Mouse (Mus musculus) lung, postnatal 4 days (tissue): Measurements from ENCODE around the gene Vgf.
A peak's percentile ranks its signal among the peaks of the same experiment; 100 is the strongest.

Source experiments
- DNase-seq, 2 experiments: peaks; one replicate each; pipeline ENCODE4 v3.0.0; 2021

The Vgf gene

DNA sequence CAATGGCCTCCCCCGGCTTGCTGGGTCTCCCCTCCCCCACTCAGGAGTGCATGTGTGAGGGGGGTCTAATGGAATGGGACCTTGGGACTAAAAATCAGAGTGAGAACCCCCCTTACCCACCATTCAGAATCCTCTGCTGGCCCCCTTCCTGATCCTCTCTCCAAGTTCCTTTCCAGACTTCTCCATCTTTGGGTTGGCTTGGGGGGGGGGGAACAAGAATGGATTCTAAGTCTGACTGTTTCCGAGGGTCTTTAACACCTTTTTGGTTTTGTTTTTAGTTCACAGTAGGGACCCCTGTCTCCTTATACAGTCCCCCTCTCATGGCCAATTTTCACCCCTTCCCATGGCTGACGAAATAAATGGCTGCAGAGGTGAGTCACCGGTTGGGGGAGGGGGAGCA is at the start of gene Vgf:
Gene Vgf (plus strand): TSS at position 301 of the 400 bp plus-strand sequence.
- no peak for DNase-seq

DNA sequence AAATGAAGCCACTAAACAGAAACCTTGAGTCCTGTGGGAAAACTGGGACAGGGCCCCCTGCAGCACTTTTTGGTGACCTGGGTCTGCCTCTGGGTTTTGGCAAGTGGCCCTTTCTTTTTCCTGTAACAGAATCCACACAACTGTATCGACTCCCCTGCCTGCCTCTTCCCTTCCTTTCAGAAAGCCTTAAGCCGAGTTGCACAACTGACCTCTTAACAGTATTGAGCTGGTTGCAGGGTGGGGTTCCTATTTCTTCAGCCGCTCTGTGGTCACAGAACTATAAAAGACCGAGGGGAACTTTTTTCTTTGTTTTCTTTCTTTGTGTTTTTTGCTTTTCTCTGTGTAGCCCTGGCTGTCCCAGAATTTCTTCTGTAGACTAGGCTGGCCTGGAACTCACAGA is 48.4 kb upstream of the Vgf start:
- DNase-seq, result peak in 1 of 2 experiments; percentile 27

DNA sequence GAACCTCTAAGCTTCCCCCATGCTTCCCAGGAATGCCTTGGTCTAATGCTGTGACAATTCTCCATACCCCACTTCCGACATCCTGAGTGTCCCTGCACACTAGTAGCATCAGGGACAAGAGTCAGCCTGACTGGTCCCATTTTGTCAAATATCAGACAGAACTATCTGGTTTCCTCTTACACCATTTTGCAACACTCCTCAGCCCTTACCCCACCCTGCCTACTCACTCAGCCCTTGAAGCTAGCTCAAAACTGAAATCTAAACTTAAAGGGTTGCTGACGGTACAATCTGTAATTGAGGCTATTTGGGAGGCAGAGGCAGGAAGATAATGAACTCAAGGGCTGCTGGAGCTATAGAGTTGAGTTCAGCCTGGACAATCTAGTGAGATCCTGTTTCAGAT is 46.4 kb upstream of the Vgf start:
- DNase-seq, result no peak

DNA sequence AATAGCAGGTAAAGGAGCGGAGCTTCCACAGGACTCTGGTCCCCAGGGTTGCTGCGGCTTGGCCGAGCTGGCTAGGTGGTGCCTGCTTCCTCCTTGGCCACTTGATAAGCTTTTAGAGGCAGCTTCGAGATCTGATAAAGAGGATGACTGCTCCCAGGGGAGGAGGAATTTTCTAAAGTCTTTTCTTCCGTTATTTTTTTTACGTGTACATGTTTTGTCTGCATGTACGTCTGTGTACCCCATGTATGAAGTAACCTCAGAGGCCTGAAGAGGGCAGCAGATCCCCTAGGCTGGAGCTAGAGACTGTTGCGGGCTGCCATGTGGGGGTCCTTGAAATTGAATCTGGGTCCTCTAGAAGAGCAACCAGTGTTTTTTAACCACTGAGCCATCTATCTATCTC is 45.2 kb upstream of the Vgf start:
- DNase-seq, result no peak

DNA sequence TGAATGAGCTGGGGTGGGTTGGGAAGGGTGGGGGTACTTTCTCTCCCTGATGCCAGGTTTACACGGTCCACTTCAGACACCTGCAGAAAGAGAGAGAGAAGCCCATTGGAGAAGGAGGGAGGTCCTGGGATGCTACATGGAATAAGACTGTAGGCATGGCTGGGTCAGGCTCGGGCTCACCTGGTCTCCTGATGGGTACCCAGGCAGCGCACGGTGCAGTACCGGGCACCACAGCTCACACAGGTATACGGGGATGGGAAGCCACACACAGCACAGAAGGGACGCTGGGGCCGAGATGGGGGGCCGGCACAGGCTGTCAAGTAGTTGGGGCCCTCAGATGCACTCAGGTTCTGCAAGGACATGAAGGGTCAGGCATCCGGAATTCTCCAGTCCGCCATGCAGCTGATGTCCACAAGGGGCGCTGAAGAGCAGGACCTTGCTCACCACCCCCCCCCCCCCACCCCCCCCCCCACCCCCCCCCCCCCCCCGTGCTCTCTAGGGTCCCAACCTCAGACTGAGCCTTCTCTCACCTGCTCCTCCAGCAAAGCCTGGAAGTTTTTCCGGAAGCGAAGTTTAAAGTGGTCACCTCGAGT is 43.8 kb upstream of the Vgf start:
- peak in 1 of 2 experiments; percentile 60 for DNase-seq

DNA sequence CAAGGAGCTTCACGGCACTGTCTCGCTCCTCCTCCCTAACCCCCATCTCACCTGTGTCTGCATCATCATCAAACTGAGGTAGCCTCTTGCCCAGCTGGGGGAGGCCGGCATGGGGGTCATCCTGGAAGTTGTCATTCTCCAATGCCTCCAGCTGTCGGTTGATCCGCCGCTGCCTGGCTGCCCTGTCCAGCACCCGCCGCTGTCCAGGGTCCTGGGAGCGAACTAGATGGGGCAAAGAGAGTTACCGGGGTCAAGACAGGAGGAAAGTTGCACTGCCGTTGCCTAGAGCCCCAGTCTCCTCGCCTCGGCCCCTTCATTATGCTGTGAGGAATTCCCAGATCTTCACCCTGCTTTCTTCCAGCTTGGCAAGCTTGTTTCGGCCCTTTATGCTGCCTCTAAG is 41.4 kb upstream of the Vgf start:
- no peak for DNase-seq

DNA sequence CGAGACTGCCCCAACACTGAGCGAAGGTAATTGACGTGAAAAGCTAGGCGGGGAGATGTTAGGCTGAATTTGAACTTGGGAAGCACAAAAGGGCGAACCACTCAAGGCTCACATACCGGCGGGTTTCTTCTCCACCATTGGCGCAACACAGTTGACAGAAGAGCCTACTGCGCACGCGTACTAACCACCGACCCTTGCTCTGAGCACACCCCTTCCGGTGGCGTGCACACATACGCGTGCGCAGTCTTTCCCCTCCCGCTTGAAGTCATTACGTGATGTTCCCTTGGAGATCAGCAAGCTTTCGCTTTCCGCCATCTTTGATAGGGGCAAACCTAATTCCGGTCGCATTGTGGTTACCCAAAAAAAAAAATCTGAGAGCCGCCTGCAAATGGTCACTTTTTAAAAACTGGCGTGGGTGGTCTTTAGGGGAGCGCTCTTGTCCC is 39.5 kb upstream of the Vgf start, which contains the start of gene Plod3:
Gene Plod3 (plus strand): TSS at position 325 of the 443 bp plus-strand sequence.
- peak; percentile 96 to 98 for DNase-seq

DNA sequence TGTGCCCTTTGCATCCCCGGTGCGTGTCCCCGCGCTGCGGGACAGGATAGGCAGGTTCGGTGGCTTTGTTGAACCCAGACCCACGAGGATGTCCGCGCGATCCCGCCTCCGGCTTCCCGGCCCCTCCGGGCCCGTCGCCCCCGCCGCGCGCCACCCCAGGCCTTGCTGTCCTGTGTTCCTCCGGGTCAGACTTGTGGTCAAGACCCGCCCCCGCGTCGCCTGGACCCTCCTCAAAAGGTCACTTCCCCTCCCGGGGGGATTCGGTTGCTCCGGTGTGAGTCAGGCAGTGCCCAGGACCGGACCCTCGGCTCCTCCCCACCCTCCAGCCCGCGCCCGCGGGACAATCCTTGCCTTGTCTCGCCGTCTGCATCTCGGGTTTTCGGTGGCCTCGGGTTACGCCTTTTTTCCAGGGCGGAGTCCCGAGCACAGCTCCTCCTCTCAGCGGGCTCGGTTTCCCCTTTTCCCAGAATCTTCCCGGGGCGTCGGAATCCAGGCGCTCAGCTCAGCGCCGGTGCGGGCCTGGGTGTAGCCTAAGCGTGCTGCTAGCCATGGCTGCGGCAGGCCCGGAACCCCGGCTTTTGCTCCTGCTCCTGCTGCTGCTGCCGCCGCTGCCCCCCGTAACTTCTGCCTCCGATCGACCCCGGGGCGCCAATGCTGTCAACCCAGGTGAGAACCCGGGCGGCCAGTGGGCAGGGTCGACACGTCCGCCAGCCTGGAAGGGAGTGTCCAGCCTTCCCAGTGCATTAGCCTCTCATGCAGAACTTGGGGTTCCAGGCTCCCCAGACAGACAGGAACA is 38.9 kb upstream of the Vgf start:
- DNase-seq, result peak; percentile 83 to 89

DNA sequence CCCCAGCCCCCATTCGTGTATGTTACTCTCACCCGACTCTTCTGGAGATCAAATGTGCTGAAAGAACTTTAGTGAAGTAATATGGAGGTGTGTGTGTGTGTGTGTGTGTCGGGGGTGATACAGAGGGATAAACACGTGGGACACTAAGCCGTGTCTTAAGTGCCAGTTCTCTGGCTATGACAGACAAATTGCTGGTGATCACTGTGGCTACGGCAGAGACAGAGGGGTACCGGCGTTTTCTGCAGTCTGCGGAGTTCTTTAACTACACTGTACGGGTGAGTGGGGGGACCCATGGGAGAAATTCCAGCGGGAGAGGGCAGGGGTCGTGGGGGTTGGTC is 38.3 kb upstream of the Vgf start, which contains the start of gene Znhit1:
Gene Znhit1 (minus strand): TSS at position 88 of the 338 bp plus-strand sequence.
- no peak for DNase-seq

DNA sequence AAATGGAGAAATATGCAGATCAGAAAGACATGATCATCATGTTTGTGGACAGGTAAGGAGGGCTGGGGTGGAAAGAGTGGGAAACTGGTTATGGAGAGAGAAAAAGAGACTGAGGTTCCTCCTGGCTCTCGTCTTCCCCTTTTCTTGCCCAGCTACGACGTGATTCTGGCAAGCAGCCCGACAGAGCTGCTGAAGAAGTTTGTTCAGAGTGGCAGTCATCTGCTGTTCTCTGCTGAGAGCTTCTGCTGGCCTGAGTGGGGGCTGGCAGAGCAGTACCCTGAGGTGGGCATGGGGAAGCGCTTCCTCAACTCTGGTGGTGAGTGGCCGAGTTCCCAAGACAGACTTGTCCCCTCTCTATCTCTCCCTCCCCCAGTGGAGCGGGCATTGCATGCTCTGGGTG is 37.8 kb upstream of the Vgf start:
- DNase-seq, result peak; percentile 48 to 56

DNA sequence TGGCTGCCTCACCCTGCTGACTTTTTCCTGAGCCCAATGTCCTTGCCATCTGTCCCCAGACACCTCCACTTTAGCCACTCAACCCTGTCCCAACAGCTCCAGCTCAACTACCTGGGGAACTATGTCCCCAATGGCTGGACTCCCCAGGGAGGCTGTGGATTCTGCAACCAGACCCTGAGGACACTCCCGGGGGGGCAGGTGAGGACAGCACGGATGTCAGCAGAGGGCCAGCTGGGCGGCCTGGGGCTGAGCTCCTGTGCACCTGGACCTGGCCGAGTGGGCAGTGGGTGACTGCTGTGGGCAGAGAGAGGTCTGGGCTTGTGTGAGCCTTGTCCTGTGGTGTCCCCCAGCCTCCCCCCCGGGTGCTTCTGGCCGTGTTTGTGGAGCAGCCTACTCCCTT is 36.4 kb upstream of the Vgf start:
- no peak for DNase-seq

DNA sequence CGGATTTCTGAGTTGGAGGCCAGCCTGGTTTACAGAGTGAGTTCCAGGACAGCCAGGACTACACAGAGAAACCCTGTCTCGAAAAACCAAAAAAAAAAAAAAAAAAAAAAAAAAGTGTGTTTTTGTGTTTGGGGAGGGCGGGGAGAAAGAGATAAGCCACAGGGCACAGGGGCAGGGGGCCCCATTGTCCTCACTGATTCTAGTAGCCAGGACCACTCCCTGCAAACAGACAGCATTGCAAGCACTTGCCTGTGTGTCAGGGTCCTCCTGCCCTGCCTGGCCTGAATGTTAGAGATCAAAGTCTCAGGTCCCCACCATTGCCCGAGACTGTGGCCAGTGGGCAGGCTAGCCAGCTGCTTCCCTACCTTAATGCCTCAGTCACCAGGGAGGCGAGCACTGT is 26.7 kb upstream of the Vgf start:
- no peak for DNase-seq

DNA sequence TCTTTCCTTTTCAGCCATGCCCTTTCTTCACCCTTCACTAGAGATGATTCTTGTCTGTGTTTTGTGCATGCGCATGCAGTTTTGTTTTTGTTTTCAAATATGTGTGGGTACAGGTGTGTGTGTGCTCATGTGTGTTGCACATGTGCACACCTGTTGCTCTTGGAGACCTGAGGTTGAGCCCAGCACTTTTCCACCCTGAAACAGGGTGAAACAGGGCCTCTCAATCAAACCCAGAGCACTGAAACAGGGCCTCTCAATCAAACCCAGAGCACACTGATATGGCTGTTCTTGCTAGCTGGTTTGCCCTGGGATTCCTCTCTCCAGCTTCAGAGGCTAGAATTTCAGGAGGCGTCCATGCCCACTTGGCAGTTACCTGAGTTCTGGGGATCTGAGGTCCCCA is 25.6 kb upstream of the Vgf start:
- DNase-seq, result no peak

DNA sequence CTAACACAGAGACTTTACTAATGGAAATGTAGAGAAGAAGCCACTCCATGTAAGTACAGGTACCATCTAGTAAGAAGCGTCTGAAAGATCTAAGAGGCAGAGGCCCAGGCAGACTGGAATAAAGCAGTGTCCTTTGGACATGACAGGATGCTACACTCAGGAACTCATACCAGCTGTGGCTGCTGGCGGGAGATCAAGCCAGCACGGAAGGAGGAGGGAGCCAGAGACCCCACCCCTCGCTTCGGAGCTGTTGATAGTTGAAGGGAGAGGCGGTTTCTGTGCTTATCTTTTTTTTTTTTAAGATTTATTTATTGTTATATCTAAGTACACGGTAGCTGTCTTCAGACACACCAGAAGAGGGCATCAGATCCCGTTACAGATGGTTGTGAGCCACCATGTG is 18.9 kb upstream of the Vgf start:
- DNase-seq, result peak in 1 of 2 experiments; percentile 56

DNA sequence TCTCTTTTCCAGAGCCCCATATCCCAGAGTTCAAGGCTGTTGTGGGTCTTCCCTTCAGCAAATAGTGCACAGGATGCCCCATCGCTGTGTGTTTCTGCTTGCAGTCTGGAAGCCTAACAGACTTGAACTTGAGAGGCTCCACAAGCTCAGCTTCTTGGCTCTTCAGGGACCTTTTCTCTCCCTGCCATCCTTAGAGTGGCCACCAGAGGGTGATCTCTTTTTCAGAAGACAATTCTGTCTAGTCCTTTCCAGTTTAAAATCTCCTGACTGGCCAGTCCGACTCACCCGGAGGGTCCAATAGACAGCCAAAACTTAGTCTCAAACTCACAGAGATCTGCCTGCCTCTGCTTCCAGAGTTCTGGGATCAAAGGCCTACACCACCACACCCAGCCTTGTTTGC is 16.2 kb upstream of the Vgf start:
- DNase-seq, result peak in 1 of 2 experiments; percentile 64

DNA sequence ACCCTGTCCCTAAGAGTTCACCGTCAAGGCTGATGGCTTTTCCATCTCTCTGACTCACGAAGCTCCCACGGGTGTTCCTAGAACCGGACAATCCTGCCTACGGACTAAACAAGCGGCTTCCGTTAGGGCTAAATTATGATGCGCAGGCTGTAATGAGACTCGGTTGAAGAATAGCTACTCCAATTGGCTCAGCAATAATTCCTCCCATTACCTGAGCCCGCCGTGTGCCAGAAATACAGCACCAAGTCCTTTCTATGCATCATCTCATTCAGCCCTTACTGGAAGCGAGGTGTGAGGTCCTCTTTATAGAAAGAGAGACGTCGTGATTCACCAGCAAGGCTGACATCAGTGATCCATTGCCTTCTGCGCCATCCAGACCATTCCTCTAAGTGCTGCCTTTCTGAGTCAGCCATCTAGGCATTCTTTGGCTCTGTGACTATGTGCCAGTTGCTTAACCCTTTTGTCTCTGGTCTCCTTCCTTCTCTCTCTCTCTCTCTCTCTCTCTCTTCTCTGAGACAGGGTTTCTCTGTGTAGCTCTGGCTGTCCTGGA is 13.7 kb upstream of the Vgf start:
- no peak for DNase-seq

DNA sequence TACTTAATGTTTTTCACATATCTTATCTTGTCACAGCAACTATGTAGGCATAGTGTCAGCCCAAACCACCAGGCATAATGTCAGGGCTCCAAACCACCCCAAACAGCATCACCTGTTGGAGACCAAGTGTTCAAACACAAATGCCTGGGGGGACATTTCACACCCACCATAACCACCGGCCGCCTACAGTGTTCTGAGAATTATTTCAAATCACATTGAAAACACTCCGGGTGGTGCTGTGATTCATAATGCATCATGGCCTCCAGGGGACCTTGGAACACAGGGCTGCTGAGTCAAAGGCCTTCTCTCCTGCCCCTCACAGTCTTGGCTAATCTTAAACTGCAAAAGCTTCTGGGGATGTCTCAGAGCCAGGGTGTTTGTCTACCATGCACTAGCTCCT is 10.3 kb upstream of the Vgf start:
- DNase-seq, result no peak

DNA sequence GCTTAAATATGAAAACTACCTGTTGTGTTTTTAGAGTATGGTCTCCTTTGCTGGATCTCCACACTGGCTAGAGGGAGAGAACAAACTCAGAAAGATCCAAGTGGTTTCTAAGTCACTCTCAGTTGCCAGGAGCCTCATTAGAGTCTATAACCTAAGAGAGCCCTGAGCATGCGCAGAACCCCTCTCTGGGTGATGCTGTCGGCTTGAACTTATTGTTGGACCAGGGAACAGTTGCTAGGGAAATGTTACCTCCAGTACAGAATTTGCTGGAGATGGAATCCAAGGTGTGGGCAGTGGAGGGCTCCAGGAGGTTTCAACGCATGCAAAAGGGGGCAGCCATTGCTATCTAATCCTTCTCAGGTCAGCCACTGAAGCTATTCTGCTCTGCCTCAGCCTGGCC is 1.9 kb upstream of the Vgf start:
- DNase-seq, result no peak

DNA sequence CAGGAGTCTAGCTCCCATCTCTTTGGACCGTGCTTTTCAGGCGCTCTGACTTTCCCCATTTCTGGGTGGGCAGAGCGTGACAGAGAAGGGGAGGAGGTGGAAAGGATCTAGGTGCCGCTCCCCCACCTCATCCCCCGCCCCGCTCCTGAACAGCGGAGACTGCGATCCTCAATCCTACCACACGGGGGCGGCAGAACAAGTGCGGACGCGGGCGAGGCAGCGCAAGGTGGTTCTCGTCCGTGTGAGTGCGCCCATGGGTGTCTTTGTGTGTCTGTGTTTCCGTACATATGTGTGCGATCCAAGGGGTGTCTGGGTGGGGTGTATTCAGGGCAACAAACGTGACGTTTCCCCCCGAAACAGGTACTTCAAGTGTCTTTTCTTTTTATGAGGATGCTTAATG is 1.1 kb upstream of the Vgf start:
- peak; percentile 68 to 86 for DNase-seq

DNA sequence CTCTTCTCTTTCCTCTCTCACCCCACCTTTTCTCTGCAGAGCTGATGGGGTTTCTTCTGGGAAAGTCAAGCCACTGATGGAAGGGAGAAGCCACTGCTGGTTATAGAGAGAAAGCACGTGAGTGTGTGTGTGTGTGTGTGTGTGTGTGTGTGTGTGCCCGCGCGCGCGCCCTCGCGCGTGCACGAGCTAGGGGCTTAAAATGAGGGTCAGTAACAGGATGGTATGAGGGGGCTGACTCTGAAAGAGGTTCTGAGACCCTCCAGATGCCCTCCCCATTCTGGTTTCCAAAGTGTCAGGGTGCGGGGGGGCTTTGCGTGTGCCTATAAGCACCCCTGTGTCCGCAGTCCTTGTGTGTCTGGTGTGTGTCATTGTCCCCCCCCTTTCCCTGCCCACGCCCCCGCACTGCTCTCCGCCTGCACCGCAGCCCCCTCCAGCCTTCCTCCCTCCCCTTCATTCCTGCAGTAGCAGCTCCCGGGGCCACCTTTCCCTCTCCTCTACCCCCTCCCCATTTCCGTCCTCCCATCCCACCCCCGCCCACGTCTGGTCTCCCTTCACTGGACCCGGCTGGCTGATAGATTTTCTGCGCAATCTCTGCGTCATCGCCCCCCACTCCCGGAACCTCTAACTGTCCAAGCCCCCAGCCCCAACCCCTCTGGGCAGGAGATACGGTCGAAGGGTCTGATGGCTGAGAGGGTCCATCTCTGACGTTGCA is 2.5 kb downstream of the Vgf start:
- DNase-seq, result no peak

DNA sequence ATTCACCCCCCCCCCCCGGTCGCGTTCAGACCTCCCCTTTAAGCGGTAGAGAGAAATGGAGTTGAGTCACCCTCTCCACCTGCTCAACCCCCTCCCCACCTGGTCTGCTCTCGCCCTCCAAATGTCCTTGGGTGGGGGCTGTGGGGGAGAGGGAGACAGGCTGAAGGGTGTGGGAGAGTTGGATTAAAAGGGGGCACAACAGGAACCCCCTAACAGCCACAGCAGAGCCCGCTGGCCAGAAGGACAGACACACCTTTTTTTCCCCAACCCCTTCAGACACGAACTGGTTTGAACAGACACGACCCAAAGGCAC is 3.0 kb downstream of the Vgf start:
- no peak for DNase-seq

DNA sequence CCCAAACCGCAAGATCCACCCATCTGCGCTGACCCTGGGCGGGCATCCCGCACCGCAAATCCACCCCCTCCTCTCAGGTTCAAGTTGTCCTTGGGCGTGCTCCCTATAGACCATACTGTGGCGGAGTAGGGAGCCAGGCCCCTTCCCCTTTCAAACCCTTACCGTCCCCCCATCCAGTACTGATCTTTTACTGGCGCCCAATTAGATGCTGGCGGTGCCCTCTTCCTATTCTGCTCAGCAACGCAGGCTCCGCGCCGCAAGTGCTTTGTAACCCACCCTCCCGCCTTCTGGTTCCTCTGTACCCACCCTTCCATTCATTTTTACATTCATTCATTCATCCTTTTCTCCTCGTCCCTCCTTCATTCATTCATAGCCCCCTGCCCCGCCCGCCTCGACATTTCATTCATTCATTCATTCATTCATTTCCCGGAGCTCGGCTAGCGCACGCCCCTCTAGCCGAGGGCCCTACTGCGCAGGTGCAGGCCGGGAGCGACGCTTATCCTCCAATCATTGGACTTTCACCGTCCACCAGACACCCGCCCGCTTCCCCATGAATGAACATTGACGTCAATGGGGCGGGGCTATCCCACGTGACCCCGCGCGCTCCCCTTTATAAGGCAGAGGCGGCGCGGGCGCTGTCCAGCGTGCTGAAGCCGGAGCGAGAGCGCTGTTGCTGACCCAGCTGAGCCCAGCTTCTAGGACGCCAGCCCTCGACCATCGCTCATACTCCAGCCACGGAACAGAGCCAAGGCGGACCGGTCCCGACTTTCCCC is 3.6 kb downstream of the Vgf start:
- peak; percentile 94 to 97 for DNase-seq

DNA sequence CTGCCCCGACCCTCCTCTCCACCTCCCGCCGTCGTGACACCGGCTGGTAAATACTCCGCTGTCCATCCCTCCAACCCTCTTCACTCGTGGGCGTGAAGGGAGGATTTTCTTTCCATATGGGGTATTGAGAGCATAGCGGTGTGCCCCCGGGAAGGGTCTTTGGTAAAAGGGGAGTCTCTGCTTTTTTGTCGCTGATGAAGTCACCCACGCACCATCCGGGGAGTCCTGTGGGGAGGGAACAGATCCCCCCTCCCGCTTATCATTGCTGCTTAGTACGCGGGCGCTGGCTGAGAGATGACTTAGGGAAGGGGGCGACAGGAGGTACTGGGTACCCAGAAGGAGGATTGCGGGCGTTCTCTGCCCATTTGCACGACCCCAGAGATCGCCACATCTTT is 4.2 kb downstream of the Vgf start:
- DNase-seq, result no peak
